Mouse (Mus musculus): Measurements from ENCODE around the gene Olfr424. TPM values are rescaled to one million over a fixed set of nuclear protein-coding genes. Genes with fewer than 3 reads are reported as not detected.

The Olfr424 gene
- not detected in 2 replicates for polyA plus RNA-seq (2012)

DNA sequence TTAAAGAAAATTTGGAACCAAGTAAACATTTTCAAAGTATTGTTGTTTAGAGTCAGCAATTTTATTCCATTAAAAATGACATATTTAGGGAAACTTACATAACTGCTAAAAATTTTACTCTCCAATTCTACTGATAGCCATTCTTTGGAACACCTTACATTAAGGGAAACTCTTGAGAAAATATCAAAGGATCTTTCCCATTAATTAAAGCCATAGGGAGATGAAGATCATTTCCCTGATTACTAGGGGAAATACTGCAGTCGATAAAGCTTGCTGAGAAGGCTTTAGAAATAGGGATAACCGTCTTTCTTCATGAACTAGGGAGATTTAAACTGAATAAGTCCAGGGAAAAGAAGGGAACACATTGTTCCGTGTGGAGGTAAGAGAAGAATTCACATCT is at the start of gene Olfr424:
Olfr424 (plus strand) TSS at position 301 of the 400 bp plus-strand sequence.
- Histone ChIP-seq H3K27me3 (ENCODE audit: control insufficient read depth) (no peaks in the 10 kb centered on the region), H3K36me3 (ENCODE audit: control insufficient read depth) (no peaks in the 10 kb centered on the region), H3K9me3 (ENCODE audit: control insufficient read depth, low read length) (no peaks in the 10 kb centered on the region), H3K4me3 (replicated peaks) (no peak within 1 kb of the TSS), H3K4me1 (ENCODE audit: control insufficient read depth) (no peaks in the 10 kb centered on the region)
- no peak for TF ChIP-seq TAL1 (IDR thresholded peaks at IDR 0.05; ENCODE audit: low read length)
- TF ChIP-seq GATA1 (IDR thresholded peaks at IDR 0.05; ENCODE audit: low read length): no peak

- TF ChIP-seq GATA1 (IDR thresholded peaks at IDR 0.05; ENCODE audit: low read length) (no peak), TAL1 (IDR thresholded peaks at IDR 0.05; ENCODE audit: low read length) (no peak)
- H3K4me3 ChIP-seq (replicated peaks): no peak within 1 kb of the TSS
- no peaks in the 10 kb centered on the region for H3K27me3 ChIP-seq (ENCODE audit: control insufficient read depth)
- H3K36me3 ChIP-seq (ENCODE audit: control insufficient read depth): no peaks in the 10 kb centered on the region
- no peaks in the 10 kb centered on the region for H3K9me3 ChIP-seq (ENCODE audit: control insufficient read depth, low read length)
- H3K4me1 ChIP-seq (ENCODE audit: control insufficient read depth): no peaks in the 10 kb centered on the region
Observed at GRCm38 (mm10) chr1:174084031-174084430, 47.3 kb upstream of the Olfr424 start, which contains the start of gene Olfr429. Gene Olfr429, plus strand, starts transcription at chr1:174084331.

- Histone ChIP-seq H3K4me1 (ENCODE audit: control insufficient read depth) (no peaks in the 10 kb centered on the region), H3K27me3 (ENCODE audit: control insufficient read depth) (no peaks in the 10 kb centered on the region), H3K36me3 (ENCODE audit: control insufficient read depth) (no peaks in the 10 kb centered on the region), H3K9me3 (ENCODE audit: control insufficient read depth, low read length) (no peaks in the 10 kb centered on the region), H3K4me3 (replicated peaks) (no peak within 1 kb of the TSS)
- TF ChIP-seq TAL1 (IDR thresholded peaks at IDR 0.05; ENCODE audit: low read length): no peak
- TF ChIP-seq GATA1 (IDR thresholded peaks at IDR 0.05; ENCODE audit: low read length): no peak
Observed at GRCm38 (mm10) chr1:174096591-174096990, 34.7 kb upstream of the Olfr424 start, which contains the start of gene Olfr427. Gene Olfr427, plus strand, starts transcription at chr1:174096891.

DNA sequence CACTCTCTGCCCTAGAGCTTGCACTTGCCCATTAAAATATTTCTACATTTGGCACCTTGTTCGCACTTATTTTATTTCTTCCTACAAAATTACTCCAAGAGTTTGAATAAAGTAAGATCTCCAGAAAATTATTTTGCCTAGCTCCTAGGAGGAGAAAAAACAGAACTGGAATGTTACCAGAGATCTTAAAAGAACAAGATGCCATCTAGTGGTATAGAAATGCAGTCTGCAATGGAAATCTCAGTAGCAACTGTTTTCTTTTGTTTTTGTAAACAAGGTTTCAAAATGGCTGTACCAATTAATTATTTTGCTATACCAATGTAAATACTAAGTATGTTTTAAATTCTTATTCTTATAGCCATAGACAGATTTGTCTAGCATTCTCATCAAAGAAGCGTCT is 27.6 kb upstream of the Olfr424 start:
- no peak for TF ChIP-seq TAL1 (IDR thresholded peaks at IDR 0.05; ENCODE audit: low read length)
- TF ChIP-seq GATA1 (IDR thresholded peaks at IDR 0.05; ENCODE audit: low read length): no peak
- H3K4me1 ChIP-seq (ENCODE audit: control insufficient read depth): no peaks in the 10 kb centered on the region
- no peaks in the 10 kb centered on the region for H3K36me3 ChIP-seq (ENCODE audit: control insufficient read depth)
- H3K4me3 ChIP-seq (replicated peaks): no peak overlapping the region
- H3K9me3 ChIP-seq (ENCODE audit: control insufficient read depth, low read length): no peaks in the 10 kb centered on the region
- no peaks in the 10 kb centered on the region for H3K27me3 ChIP-seq (ENCODE audit: control insufficient read depth)

GRCm38 (mm10) chr1:174121062-174121461 is 10.3 kb upstream of the Olfr424 start, which contains the start of gene Olfr231:
Gene Olfr231, minus strand, starts transcription at chr1:174121162.
- no peaks in the 10 kb centered on the region for H3K4me1 ChIP-seq (ENCODE audit: control insufficient read depth)
- no peaks in the 10 kb centered on the region for H3K27me3 ChIP-seq (ENCODE audit: control insufficient read depth)
- TF ChIP-seq TAL1 (IDR thresholded peaks at IDR 0.05; ENCODE audit: low read length): no peak
- no peak for TF ChIP-seq GATA1 (IDR thresholded peaks at IDR 0.05; ENCODE audit: low read length)
- no peaks in the 10 kb centered on the region for H3K36me3 ChIP-seq (ENCODE audit: control insufficient read depth)
- no peak within 1 kb of the TSS for H3K4me3 ChIP-seq (replicated peaks)
- no peaks in the 10 kb centered on the region for H3K9me3 ChIP-seq (ENCODE audit: control insufficient read depth, low read length)

DNA sequence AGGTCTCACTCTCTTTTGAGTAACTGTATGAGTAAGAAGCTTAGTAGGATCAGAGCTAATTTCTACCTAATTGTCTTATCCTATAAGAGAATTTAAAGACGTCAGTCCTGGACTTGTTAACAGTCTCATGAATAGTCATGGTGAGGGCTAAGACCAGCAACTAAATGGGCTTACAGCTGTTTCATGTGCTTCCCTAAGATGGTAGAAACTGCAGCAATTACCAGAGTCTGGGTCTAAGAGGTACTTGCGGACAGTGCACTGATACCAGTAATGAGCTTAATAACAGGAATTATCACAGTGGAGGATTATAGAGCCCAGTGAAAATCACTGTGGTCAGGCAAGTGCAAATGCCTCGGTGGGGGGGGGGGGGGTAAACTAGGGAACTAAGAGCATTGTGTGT is 682 bp downstream of the Olfr424 start:
- H3K9me3 ChIP-seq (ENCODE audit: control insufficient read depth, low read length): no peaks in the 10 kb centered on the region
- no peak overlapping the region for H3K4me3 ChIP-seq (replicated peaks)
- H3K36me3 ChIP-seq (ENCODE audit: control insufficient read depth): no peaks in the 10 kb centered on the region
- H3K4me1 ChIP-seq (ENCODE audit: control insufficient read depth): no peaks in the 10 kb centered on the region
- no peaks in the 10 kb centered on the region for H3K27me3 ChIP-seq (ENCODE audit: control insufficient read depth)
- TF ChIP-seq GATA1 (IDR thresholded peaks at IDR 0.05; ENCODE audit: low read length) (no peak), TAL1 (IDR thresholded peaks at IDR 0.05; ENCODE audit: low read length) (no peak)

- no peaks in the 10 kb centered on the region for H3K36me3 ChIP-seq (ENCODE audit: control insufficient read depth)
Observed at GRCm38 (mm10) chr1:174141384-174141783, 10.1 kb downstream of the Olfr424 start.

DNA sequence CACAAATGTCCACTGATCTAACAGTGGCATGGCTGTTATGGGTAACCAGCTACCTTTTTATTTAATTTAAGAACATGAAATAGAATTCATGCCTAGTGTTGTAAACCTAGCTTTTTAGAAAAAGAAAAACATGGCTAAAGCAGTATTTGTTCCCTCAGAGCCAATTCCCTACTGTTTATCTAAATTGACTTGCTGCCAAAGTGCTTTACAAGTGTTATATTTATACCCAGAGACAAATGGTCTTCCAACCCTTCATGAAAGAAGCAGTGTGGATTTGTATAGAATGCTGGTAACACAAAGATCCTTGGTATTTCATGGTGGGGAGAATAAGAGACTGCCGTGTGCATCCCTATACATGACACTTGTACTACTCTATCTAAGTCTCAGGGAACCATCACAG is 15.4 kb downstream of the Olfr424 start:
- Histone ChIP-seq H3K4me1 (ENCODE audit: control insufficient read depth) (no peaks in the 10 kb centered on the region), H3K9me3 (ENCODE audit: control insufficient read depth, low read length) (no peaks in the 10 kb centered on the region), H3K27me3 (ENCODE audit: control insufficient read depth) (no peaks in the 10 kb centered on the region), H3K4me3 (replicated peaks) (no peak overlapping the region), H3K36me3 (ENCODE audit: control insufficient read depth) (no peaks in the 10 kb centered on the region)
- TF ChIP-seq TAL1 (IDR thresholded peaks at IDR 0.05; ENCODE audit: low read length): no peak
- TF ChIP-seq GATA1 (IDR thresholded peaks at IDR 0.05; ENCODE audit: low read length): no peak

More at GRCm38 (mm10) chr1:174141384-174141783, 10.1 kb downstream of the Olfr424 start:
- Histone ChIP-seq H3K27me3 (ENCODE audit: control insufficient read depth) (no peaks in the 10 kb centered on the region), H3K4me3 (replicated peaks) (no peak overlapping the region), H3K9me3 (ENCODE audit: control insufficient read depth, low read length) (no peaks in the 10 kb centered on the region), H3K4me1 (ENCODE audit: control insufficient read depth) (no peaks in the 10 kb centered on the region)
- TF ChIP-seq GATA1 (IDR thresholded peaks at IDR 0.05; ENCODE audit: low read length) (no peak), TAL1 (IDR thresholded peaks at IDR 0.05; ENCODE audit: low read length) (no peak)

DNA sequence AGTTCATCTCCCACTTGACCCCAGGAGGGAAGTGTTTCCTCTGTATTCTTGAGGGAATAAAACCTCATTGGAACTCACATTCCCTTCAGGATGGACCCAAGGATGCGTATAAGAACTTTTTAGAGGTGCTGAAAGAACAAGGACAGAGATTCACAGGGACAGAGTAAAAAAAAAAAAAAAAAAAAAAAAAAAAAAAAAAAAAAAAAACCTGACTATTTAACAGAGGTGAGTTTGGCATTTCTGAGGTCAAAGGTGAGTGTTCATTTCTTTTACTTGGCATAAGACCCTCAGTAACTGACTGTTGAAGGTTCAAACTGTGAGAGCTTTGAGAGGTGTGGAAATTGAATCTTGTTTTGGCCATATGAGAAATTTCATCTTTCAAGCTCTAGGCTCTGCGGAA is 18.0 kb downstream of the Olfr424 start:
- Histone ChIP-seq H3K27me3 (ENCODE audit: control insufficient read depth) (no peaks in the 10 kb centered on the region), H3K9me3 (ENCODE audit: control insufficient read depth, low read length) (no peaks in the 10 kb centered on the region), H3K36me3 (ENCODE audit: control insufficient read depth) (no peaks in the 10 kb centered on the region), H3K4me3 (replicated peaks) (no peak overlapping the region), H3K4me1 (ENCODE audit: control insufficient read depth) (no peaks in the 10 kb centered on the region)
- TF ChIP-seq TAL1 (IDR thresholded peaks at IDR 0.05; ENCODE audit: low read length) (no peak), GATA1 (IDR thresholded peaks at IDR 0.05; ENCODE audit: low read length) (no peak)

- TF ChIP-seq TAL1 (IDR thresholded peaks at IDR 0.05; ENCODE audit: low read length): no peak
- TF ChIP-seq GATA1 (IDR thresholded peaks at IDR 0.05; ENCODE audit: low read length): no peak
- H3K4me3 ChIP-seq (replicated peaks): no peak within 1 kb of the TSS
- peaks cover 7% of the 10 kb centered on the region for H3K27me3 ChIP-seq (ENCODE audit: control insufficient read depth)
- no peaks in the 10 kb centered on the region for H3K4me1 ChIP-seq (ENCODE audit: control insufficient read depth)
- H3K9me3 ChIP-seq (ENCODE audit: control insufficient read depth, low read length): no peaks in the 10 kb centered on the region
- H3K36me3 ChIP-seq (ENCODE audit: control insufficient read depth): no peaks in the 10 kb centered on the region
Observed at GRCm38 (mm10) chr1:174155333-174155732, 24.0 kb downstream of the Olfr424 start, which contains the start of gene Olfr420. Gene Olfr420, plus strand, starts transcription at chr1:174155633.
